Mouse (Mus musculus) lung, embryonic 16.5 days (tissue): ENCODE data around the gene Cuedc2. TPM values are rescaled to one million over a fixed set of nuclear protein-coding genes. Genes with fewer than 3 reads are reported as not detected.

Experiments
- ATAC-seq: fragments of 200-750 bp; cut with Nextera tagmentation; 2 replicates; pipeline ENCODE4 v1.8.0; 2017; ENCODE audit warnings: low read depth, mild to moderate bottlenecking, moderate library complexity
- H3K27ac ChIP-seq: fragments of 300-500 bp; sonication (generic); 2 replicates; pipeline ENCODE4 v1.5.1; 2014; ENCODE audit warnings: mild to moderate bottlenecking, control low read depth, low read length
- H3K27me3 ChIP-seq: fragments of 300-500 bp; sonication (generic); 2 replicates; pipeline ENCODE4 v1.6.1; 2014; ENCODE audit warnings: low read depth, low read length, mixed read lengths; ENCODE audit not compliant: control insufficient read depth, insufficient read depth
- H3K36me3 ChIP-seq: fragments of 300-500 bp; sonication (generic); 2 replicates; pipeline ENCODE4 v1.6.1; 2014; ENCODE audit warnings: low read length; ENCODE audit not compliant: control insufficient read depth, insufficient read depth
- H3K4me1 ChIP-seq: fragments of 300-500 bp; sonication (generic); replicated peaks from 2 replicates; pipeline ENCODE4 v1.6.1; 2014; ENCODE audit warnings: low read length, mixed read lengths; ENCODE audit not compliant: control insufficient read depth, insufficient read depth
- H3K4me2 ChIP-seq: fragments of 300-500 bp; sonication (generic); 2 replicates; pipeline ENCODE4 v1.6.1; 2014; ENCODE audit warnings: low read depth, low read length, control low read depth
- H3K4me3 ChIP-seq: fragments of 300-500 bp; sonication (generic); 2 replicates; pipeline ENCODE4 v1.5.1; 2014; ENCODE audit warnings: mild to moderate bottlenecking, low read length, control low read depth
- H3K9ac ChIP-seq: fragments of 300-500 bp; sonication (generic); 2 replicates; pipeline ENCODE4 v1.6.1; 2014; ENCODE audit warnings: low read length, control low read depth
- H3K9me3 ChIP-seq: fragments of 300-500 bp; sonication (generic); 2 replicates; pipeline ENCODE4 v1.6.1; 2016; ENCODE audit warnings: low read length; ENCODE audit not compliant: control insufficient read depth
- WGBS: fragments of 180-500 bp; shearing (Covaris S2); extraction: QIAGEN DNeasy Blood & Tissue Kit; methylation state at CpG from one replicate; pipeline ENCODE4 v1.1.7; 2014; 5-methylcytosine and 5-hydroxymethylcytosine counted together
- polyA plus RNA-seq: library from polyadenylated mRNA; unstranded; fragments of >200 nt; fragmentation: Nextera tagmentation; extraction: Ambion mirVana; gene quantifications from 2 replicates; pipeline ENCODE4 v1.2.1, GENCODE M21; 2015

Cuedc2 gene
- polyA plus RNA-seq, 1 experiment from 2014 or later: 144 TPM

DNA sequence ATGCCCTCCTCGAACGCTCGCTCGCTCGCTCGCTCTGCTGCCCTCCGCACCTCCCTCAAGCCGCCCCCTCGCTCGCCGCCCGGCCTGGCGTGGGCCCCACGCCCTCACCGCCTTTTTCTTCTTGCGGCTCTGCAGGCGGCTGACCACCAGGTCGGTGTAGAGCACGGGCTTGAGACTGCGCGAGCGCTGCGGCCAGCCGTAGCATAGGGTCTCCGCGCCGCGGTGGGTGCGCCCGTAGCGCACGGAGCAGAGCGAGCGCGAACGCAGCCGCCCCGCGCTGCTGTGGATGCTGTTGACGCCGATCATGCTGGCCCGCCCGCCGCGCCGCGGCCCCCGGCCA is 21.0 kb downstream of the Cuedc2 start:
- ATAC-seq: peak; percentile 10; the same call in 1 of the 2 replicates
- no peak overlapping the region for H3K27ac ChIP-seq
- H3K4me1 ChIP-seq: peaks cover 14% of the 10 kb centered on the region
- under 1% methylated on average over 47 of the region's 48 CpGs for WGBS
- peak overlapping the region; percentile 50 for H3K9ac ChIP-seq
- no peaks in the 10 kb centered on the region for H3K9me3 ChIP-seq
- peaks cover 76% of the 10 kb centered on the region for H3K27me3 ChIP-seq
- no peaks in the 10 kb centered on the region for H3K36me3 ChIP-seq
- peak overlapping the region; percentile 54 for H3K4me3 ChIP-seq
- H3K4me2 ChIP-seq: peak overlapping the region; percentile 79

DNA sequence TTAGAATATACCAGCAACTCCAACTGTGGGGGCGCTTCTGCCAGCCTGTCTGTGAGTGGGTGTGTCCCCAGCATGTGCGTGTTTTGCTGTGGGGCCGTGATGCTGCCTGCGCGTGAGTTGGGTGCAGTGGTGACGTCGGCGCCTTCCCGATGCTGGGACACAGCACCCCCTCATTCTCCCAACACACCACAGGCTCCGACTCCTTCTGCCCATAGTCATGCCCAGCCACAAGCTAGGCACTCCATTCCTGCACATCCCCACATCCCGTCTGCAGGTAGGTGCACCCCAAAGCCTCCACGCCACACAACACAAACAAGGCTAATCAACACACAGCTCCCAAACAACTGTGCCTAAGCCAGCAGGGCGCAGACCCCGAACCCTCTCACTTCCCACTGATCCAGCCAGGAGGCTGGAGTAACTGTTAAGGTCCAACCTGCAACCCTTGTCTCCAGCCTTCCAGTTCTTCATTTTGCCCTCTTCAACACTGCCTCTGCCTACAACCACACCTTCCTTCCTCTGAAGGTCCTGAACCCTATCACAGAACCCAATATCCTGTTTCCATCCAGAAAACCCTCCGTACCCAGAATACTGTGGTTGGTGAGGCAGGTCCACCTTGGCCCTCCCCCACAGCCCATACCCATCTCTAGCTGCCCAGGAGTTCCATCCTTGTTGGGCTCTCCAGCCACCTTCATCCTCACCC is 21.5 kb downstream of the Cuedc2 start:
- H3K9ac ChIP-seq: peak overlapping the region; percentile 50
- H3K4me1 ChIP-seq: peaks cover 14% of the 10 kb centered on the region
- 30% methylated on average over 15 of the region's 15 CpGs for WGBS
- ATAC-seq: no peak
- H3K27me3 ChIP-seq: peaks cover 75% of the 10 kb centered on the region
- no peak overlapping the region for H3K27ac ChIP-seq
- H3K4me3 ChIP-seq: peak overlapping the region; percentile 54
- H3K36me3 ChIP-seq: no peaks in the 10 kb centered on the region
- H3K9me3 ChIP-seq: no peaks in the 10 kb centered on the region
- peak overlapping the region; percentile 79 for H3K4me2 ChIP-seq

DNA sequence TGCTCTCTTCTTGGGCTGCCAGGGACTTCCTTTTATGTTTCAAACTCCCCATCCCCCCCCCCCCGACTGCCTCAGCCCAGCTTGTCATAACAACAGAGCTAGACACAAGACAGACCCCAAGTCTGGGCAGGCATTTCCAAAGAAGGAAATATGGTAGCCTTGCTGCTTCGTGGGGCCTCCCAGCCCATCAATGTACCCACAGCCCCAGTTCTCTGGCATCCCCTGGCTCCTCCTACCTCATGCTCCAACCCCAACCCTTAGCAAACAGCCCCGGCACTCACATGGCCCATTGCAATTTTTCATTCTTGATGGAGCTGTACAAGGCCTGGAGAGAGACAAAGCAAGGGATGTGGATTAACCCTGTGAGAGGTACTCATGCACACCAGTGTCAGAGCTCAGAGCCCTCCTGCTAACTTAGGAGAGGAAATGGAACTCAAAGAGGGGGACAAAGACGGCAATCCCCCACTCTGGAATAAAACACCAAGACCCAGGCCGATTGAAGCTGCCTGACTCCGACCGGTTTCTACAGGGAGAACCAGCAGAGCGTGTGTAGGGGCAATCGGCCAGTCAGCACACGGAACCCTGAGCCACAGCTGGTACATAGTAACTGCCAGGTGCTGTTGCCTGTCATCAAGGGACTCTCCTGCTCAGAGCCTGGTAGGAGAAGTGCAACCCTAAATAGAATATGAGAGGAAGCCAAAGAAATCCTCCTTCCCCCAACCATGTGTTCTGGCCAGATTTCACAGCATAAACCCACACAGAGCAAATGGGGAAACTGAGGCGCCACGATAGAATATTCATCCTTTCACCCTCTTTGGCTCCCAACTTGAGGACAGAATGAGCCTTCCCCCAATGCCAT is 22.5 kb downstream of the Cuedc2 start:
- WGBS: 47% methylated on average over 12 of the region's 12 CpGs
- no peak for ATAC-seq
- H3K4me3 ChIP-seq: no peak overlapping the region
- no peaks in the 10 kb centered on the region for H3K9me3 ChIP-seq
- H3K27me3 ChIP-seq: peaks cover 69% of the 10 kb centered on the region
- H3K9ac ChIP-seq: no peak overlapping the region
- peaks cover 14% of the 10 kb centered on the region for H3K4me1 ChIP-seq
- H3K36me3 ChIP-seq: peaks cover 5% of the 10 kb centered on the region; the same call in 1 of the 2 replicates
- H3K4me2 ChIP-seq: no peak overlapping the region
- H3K27ac ChIP-seq: no peak overlapping the region

DNA sequence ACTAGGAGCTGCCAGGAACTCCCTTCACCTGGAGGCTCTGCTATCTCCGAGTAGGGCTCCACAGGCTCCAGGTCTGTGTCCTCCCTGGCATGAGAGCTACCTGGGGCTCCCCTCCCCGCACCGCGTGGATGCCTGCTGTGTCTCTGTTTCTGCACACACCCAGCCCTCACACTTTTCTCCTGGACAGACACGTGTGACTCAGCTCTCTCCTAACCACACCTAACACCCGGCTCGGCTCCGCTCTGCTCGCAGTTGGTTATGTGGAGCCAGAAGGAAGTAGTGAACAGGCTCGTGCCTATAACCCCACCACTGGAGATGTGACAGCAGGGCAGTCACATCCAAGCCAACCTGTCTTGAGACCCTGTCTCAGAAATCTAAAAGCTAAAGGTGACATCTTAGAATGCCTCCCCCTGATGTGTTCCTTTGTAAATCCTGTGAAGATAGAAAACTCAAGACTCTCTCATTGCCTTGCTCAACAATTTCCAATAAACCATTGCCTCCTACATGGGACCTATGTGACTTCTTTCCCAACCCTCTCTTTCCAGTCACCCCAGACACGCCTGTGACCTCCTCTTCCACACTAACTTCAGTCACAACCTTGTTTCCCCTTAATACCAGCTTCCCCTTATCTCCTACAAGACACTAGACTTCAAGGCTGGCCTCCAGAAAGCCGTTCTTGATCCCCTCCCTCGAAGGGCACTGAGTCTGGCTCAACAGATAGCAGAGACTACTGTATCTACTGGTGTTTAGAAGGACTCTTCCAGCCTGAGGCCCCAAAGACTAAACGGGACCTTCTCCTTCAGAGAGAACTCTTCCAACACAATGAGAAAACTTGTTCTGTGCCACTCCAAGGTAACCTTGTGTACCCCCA is 23.4 kb downstream of the Cuedc2 start:
- H3K9me3 ChIP-seq: no peaks in the 10 kb centered on the region
- H3K27me3 ChIP-seq: peaks cover 61% of the 10 kb centered on the region
- H3K4me3 ChIP-seq: no peak overlapping the region
- H3K36me3 ChIP-seq: peaks cover 10% of the 10 kb centered on the region; the same call in 1 of the 2 replicates
- WGBS: 39% methylated on average over 14 of the region's 14 CpGs
- ATAC-seq: no peak
- no peak overlapping the region for H3K4me2 ChIP-seq
- H3K4me1 ChIP-seq: peaks cover 14% of the 10 kb centered on the region
- no peak overlapping the region for H3K9ac ChIP-seq
- no peak overlapping the region for H3K27ac ChIP-seq

DNA sequence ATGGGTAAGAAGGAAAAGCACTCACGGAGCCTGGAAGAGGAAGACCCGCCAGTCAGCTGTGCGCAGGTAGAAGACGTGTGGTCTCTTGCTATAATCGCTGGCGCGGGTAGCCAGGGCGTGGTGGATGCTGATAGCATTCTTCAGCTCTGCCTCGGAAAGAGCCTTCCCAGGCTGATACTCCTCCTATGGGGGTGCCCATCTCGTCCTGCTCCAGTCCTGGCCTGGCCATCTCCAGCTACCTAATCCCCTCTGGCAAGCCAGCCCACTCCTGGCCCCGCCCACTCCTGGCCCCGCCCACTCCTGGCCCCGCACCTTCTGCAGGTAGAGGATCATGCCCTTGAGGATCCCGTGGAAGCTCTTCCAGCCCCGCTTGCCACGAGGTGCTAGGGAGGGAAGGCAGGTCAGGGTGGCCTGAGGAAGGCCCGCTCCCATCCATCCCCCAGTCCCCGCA is 24.3 kb downstream of the Cuedc2 start:
- Histone ChIP-seq H3K4me1 (peaks cover 17% of the 10 kb centered on the region), H3K27me3 (peaks cover 51% of the 10 kb centered on the region), H3K9ac (no peak overlapping the region), H3K36me3 (peaks cover 10% of the 10 kb centered on the region; the same call in 1 of the 2 replicates), H3K9me3 (no peaks in the 10 kb centered on the region), H3K4me2 (no peak overlapping the region), H3K4me3 (no peak overlapping the region), H3K27ac (no peak overlapping the region)
- no peak for ATAC-seq
- 13% methylated on average over 18 of the region's 18 CpGs for WGBS

DNA sequence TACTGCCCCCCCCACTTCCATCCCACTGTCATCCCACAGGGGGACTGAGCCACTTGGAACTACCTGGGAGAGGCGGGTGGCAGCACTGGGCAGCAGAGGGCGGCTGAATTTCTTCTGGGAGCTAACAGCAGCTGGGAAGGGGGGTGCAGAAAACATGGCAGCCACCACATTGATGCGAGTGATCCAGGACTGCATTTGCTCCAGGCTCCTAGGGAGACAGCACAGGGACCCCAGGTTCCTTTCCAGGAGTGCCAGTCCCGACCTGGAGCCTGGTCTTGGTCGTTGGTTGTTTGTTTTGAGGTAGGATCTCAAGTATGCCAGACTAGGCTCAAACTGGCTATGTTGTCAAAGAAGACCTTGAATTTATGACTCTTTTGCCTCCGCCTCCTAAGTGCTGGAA is 24.9 kb downstream of the Cuedc2 start:
- no peak overlapping the region for H3K4me3 ChIP-seq
- peaks cover 16% of the 10 kb centered on the region for H3K4me1 ChIP-seq
- H3K27ac ChIP-seq: no peak overlapping the region
- no peak for ATAC-seq
- peaks cover 46% of the 10 kb centered on the region for H3K27me3 ChIP-seq
- no peak overlapping the region for H3K9ac ChIP-seq
- peaks cover 10% of the 10 kb centered on the region; the same call in 1 of the 2 replicates for H3K36me3 ChIP-seq
- no peak overlapping the region for H3K4me2 ChIP-seq
- 75% methylated on average over 6 of the region's 6 CpGs for WGBS
- no peaks in the 10 kb centered on the region for H3K9me3 ChIP-seq

DNA sequence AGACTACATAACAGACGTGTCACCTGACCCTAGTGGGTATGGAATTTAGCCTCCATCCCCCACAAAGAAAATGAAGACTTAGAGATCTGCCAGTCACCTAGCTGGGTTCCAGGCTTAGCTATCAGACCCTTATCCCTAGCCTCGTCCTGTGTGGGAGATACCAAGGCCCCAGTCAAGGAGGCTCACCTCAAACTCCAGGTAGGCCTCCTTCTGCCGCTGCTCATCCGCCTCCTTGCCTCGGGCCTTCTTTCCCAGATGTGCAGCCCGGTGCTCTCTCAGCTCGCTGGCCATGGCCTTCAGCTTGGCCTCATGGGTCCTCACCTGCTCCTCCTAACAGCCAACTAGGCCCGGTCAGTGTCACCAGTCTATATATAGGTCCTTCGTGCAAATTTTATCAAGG is 25.4 kb downstream of the Cuedc2 start:
- 87% methylated on average over 9 of the region's 9 CpGs for WGBS
- H3K27me3 ChIP-seq: peaks cover 41% of the 10 kb centered on the region
- no peak overlapping the region for H3K9ac ChIP-seq
- no peak for ATAC-seq
- no peaks in the 10 kb centered on the region for H3K9me3 ChIP-seq
- H3K4me3 ChIP-seq: no peak overlapping the region
- no peak overlapping the region for H3K4me2 ChIP-seq
- peaks cover 10% of the 10 kb centered on the region; the same call in 1 of the 2 replicates for H3K36me3 ChIP-seq
- no peak overlapping the region for H3K27ac ChIP-seq
- H3K4me1 ChIP-seq: peaks cover 15% of the 10 kb centered on the region; the same call in 1 of the 2 replicates

DNA sequence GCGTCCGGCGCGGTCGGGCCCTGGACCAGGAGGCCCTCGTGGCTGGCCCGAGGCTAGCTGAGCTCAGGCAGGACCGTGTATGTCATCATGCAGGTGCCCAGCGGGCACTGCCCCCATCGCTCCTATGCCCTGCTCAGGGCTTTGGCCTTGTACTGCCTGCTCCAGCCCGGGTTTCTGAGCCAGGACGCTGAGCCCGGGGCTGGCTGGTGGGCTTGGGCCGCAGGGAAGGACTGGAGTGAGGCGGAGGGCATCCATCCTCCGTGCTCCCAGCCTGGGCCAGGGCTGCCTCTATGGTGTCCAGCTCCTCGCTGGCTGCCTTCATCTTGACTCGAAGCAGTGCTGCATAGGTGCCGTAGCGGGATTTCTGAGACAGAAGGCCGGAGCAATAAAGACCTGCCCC is 25.9 kb downstream of the Cuedc2 start:
- Histone ChIP-seq H3K27ac (no peak overlapping the region), H3K27me3 (peaks cover 35% of the 10 kb centered on the region), H3K36me3 (peaks cover 10% of the 10 kb centered on the region; the same call in 1 of the 2 replicates), H3K4me1 (peaks cover 10% of the 10 kb centered on the region; the same call in 1 of the 2 replicates), H3K9me3 (no peaks in the 10 kb centered on the region), H3K4me3 (no peak overlapping the region), H3K4me2 (no peak overlapping the region), H3K9ac (no peak overlapping the region)
- 87% methylated on average over 21 of the region's 21 CpGs for WGBS
- no peak for ATAC-seq
